Mouse (Mus musculus) forebrain, embryonic 14.5 days (tissue): ENCODE results near the gene Pah. TPM values are rescaled to one million over a fixed set of nuclear protein-coding genes. Genes with fewer than 3 reads are reported as not detected.

Experiments used
- ATAC-seq: fragments of 200-750 bp; cut with Nextera tagmentation; 2 replicates; pipeline ENCODE4 v1.8.0; 2017; ENCODE audit warnings: mild to moderate bottlenecking, moderate library complexity
- DNase-seq: peaks from one replicate; pipeline ENCODE4 v3.0.0-alpha.2; 2015; ENCODE audit warnings: low spot score
- H3K27ac ChIP-seq: fragments of 300-500 bp; sonication (generic); 2 replicates; pipeline ENCODE4 v1.5.1; 2014; ENCODE audit warnings: low read depth, mild to moderate bottlenecking, control low read depth, low read length, moderate library complexity
- H3K27me3 ChIP-seq: fragments of 300-500 bp; sonication (generic); replicated peaks from 2 replicates; pipeline ENCODE4 v1.6.1; 2014; ENCODE audit warnings: low read length, control low read depth, mixed read lengths; ENCODE audit not compliant: control insufficient read depth, insufficient read depth
- H3K36me3 ChIP-seq: fragments of 300-500 bp; sonication (generic); 2 replicates; pipeline ENCODE4 v1.6.1; 2014; ENCODE audit warnings: low read length, control low read depth; ENCODE audit not compliant: control insufficient read depth, insufficient read depth
- H3K4me1 ChIP-seq: fragments of 300-500 bp; sonication (generic); 2 replicates; pipeline ENCODE4 v1.6.1; 2014; ENCODE audit warnings: antibody characterized with exemption, low read length, control low read depth; ENCODE audit not compliant: control insufficient read depth, insufficient read depth
- H3K4me2 ChIP-seq: fragments of 300-500 bp; sonication (generic); 2 replicates; pipeline ENCODE4 v1.6.1; 2014; ENCODE audit warnings: mild to moderate bottlenecking, control low read depth, low read length
- H3K4me3 ChIP-seq: fragments of 300-500 bp; sonication (generic); 2 replicates; pipeline ENCODE4 v1.5.1; 2014; ENCODE audit warnings: low read depth, low read length, control low read depth
- H3K9ac ChIP-seq: fragments of 300-500 bp; sonication (generic); 2 replicates; pipeline ENCODE4 v1.6.1; 2014; ENCODE audit warnings: mild to moderate bottlenecking, low read length, control low read depth, moderate library complexity
- H3K9me3 ChIP-seq: fragments of 300-500 bp; sonication (generic); replicated peaks from 2 replicates; pipeline ENCODE4 v1.6.1; 2016; ENCODE audit warnings: low read length, control low read depth, mixed read lengths; ENCODE audit not compliant: control insufficient read depth
- WGBS: fragments of 180-500 bp; shearing (Covaris S2); extraction: QIAGEN DNeasy Blood & Tissue Kit; methylation state at CpG from one replicate; pipeline ENCODE4 v1.1.7; 2014; 5-methylcytosine and 5-hydroxymethylcytosine counted together
- polyA plus RNA-seq: library from polyadenylated mRNA; unstranded; fragments of >200 nt; fragmentation: Nextera tagmentation; extraction: Ambion mirVana; gene quantifications from 2 replicates; pipeline ENCODE4 v1.2.1, GENCODE M21; 2014

Pah gene
- polyA plus RNA-seq, 1 experiment from 2014 or later, result not detected

GRCm38 (mm10) chr10:87489246-87490009 is 32.2 kb upstream of the Pah start:
- H3K4me1 ChIP-seq, result peaks cover 32% of the 10 kb centered on the region
- H3K27me3 ChIP-seq, result no peaks in the 10 kb centered on the region
- peak overlapping the region; percentile 5; the same call in 1 of the 2 replicates for H3K4me3 ChIP-seq
- H3K9me3 ChIP-seq, result no peaks in the 10 kb centered on the region
- H3K9ac ChIP-seq, result peak overlapping the region; percentile 40
- no peaks in the 10 kb centered on the region for H3K36me3 ChIP-seq
- peak; percentile 49 for ATAC-seq
- DNase-seq, result peak; percentile 98
- peak overlapping the region; percentile 73 for H3K27ac ChIP-seq
- WGBS, result under 1% methylated on average over 18 of the region's 18 CpGs
- H3K4me2 ChIP-seq, result peak overlapping the region; percentile 42

GRCm38 (mm10) chr10:87490328-87490727 is 31.3 kb upstream of the Pah start:
- peak overlapping the region; percentile 0; the same call in 1 of the 2 replicates for H3K9ac ChIP-seq
- DNase-seq, result peak; percentile 52
- WGBS, result 0% methylated on average over 2 of the region's 2 CpGs

DNA sequence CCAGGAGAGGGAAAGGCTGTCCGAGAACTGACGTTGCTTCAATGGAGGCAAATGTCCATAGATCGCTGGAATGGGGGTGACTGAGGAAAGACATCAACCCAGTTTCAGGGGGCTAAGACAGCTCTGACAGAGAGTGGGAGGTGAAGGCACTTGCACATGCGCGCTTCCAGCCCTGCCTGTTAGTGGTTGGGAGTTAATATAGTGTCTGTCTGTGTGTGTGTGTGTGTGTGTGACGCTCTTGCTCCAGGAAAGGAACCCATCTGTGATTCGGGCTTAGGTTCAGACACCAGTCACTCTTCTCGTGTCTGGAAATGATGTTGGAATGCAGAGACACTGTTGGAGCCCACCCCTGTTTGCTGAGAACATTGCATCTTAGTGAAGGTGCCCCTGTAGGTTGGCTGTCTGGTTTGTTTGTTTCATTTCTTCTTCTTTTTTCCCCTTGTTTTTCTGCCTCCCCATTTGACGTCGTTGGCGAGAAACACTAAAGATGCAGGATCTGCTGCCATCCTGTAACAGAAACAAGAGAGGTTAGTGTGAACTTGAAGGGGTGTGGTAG is 30.0 kb upstream of the Pah start:
- Histone ChIP-seq H3K9ac (peak overlapping the region; percentile 89), H3K27ac (peak overlapping the region; percentile 89; the same call in 1 of the 2 replicates), H3K36me3 (no peaks in the 10 kb centered on the region), H3K4me3 (peak overlapping the region; percentile 87), H3K27me3 (no peaks in the 10 kb centered on the region; the same call in 1 of the 2 replicates), H3K4me2 (peak overlapping the region; percentile 70), H3K4me1 (peaks cover 25% of the 10 kb centered on the region), H3K9me3 (no peaks in the 10 kb centered on the region)
- ATAC-seq (no peak), DNase-seq (peak; percentile 81)
- 4% methylated on average over 11 of the region's 11 CpGs for WGBS

More at GRCm38 (mm10) chr10:87490328-87490727, 31.3 kb upstream of the Pah start:
- Histone ChIP-seq H3K36me3 (no peaks in the 10 kb centered on the region), H3K27me3 (no peaks in the 10 kb centered on the region; the same call in 1 of the 2 replicates), H3K9me3 (no peaks in the 10 kb centered on the region), H3K27ac (peak overlapping the region; percentile 74), H3K4me1 (peaks cover 32% of the 10 kb centered on the region), H3K4me3 (peak overlapping the region; percentile 87), H3K4me2 (peak overlapping the region; percentile 70)
- ATAC-seq, result no peak

DNA sequence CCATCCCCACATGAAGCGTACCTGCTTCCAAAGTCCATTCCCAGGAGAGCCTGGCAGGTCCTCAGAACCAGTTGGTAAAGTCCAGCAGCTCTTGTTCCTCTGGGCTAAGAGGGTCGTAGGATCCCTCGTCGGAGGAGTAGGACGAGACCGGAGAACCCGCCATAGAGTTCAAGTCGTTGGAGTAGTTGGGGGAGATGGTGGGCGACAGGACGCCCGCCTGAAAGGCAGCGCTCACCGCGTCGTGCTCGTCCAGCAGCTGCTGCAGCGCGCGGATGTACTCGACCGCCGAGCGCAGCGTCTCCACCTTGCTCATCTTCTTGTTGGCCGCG is 29.3 kb upstream of the Pah start:
- Histone ChIP-seq H3K4me1 (peaks cover 25% of the 10 kb centered on the region), H3K9me3 (no peaks in the 10 kb centered on the region)

DNA sequence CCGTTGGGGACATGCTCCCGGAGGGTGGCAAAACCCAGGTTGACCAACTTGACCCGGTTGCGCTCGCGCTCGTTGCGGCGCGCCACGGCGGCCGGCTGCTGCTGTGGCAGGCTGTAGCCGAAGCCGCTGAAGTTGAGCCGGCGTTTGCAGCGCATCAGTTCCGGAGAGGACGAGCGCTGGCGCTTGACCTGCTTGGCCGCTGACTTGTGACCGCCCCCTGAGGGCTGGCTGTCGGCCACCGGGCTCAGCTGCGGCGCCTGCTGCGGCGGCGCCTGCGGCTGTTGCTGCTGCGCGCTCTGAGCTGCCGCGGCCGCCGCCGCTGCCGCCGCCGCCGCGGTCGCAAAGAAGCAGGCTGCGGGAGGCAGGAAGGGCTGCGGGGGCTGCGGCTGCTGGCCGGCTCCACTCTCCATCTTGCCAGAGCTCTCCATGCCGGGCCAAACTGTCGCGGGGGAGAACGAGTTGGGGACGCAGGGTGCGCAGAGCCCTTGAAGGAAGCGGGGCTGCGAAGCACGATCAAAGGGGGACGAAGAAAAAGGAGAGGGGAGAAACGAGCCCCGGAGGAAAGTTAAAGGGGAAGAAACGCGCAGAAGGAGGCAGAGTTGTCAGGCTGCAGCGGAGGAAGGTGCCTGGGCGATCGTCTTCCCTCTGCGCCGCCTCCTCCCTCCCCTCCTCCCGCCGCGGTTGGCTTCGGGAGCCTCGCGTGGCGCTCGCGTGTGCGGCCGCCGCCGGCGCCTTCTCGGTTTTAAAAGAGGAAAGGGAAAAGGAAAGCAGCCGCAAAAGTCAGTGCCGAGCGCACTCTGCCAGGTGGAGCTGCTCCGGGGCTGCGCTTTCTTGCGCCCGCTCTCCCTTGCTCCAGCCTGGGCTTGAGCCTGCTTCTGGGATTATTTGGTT is 28.7 kb upstream of the Pah start:
- Histone ChIP-seq H3K27ac (peak overlapping the region; percentile 89), H3K9me3 (peaks cover 2% of the 10 kb centered on the region; the same call in 1 of the 2 replicates), H3K9ac (peak overlapping the region; percentile 89), H3K4me1 (peaks cover 24% of the 10 kb centered on the region), H3K4me3 (peak overlapping the region; percentile 87), H3K27me3 (no peaks in the 10 kb centered on the region; the same call in 1 of the 2 replicates), H3K36me3 (no peaks in the 10 kb centered on the region), H3K4me2 (peak overlapping the region; percentile 70)
- ATAC-seq (peak; percentile 10; the same call in 1 of the 2 replicates), DNase-seq (peak; percentile 78)
- under 1% methylated on average over 62 of the region's 90 CpGs for WGBS

More for the DNA sequence above, 29.3 kb upstream of the Pah start:
- DNase-seq (peak; percentile 43), ATAC-seq (no peak)
- H3K36me3 ChIP-seq, result no peaks in the 10 kb centered on the region
- peak overlapping the region; percentile 89 for H3K9ac ChIP-seq
- peak overlapping the region; percentile 89 for H3K27ac ChIP-seq
- WGBS, result 0% methylated on average over 26 of the region's 26 CpGs
- H3K27me3 ChIP-seq, result no peaks in the 10 kb centered on the region; the same call in 1 of the 2 replicates
- peak overlapping the region; percentile 87 for H3K4me3 ChIP-seq
- peak overlapping the region; percentile 70 for H3K4me2 ChIP-seq

DNA sequence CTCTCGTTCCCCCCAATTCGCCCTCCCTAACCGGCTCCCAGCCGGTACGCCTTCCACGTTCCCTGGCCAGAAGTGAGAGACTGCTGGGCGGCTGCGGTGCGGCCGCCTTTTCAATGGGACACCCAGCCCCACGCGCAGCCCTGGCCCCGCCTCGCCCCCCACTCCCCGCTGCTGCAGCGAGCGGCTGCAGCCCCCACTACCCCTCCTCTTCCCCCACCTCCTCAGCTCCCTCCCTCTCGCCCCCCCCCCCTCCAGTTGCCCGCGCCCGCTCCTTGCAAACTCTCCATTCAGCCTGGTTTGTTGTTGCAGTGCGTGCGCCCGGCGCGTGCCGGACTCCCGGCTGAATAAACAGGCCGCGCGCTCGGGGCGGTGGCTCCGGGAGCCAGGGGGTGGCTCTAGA is 28.0 kb upstream of the Pah start, which contains the start of gene Ascl1:
Gene Ascl1, minus strand, starts transcription at position 85 of the 400 bp plus-strand sequence.
- H3K27ac ChIP-seq, result peak within 1 kb of the TSS; percentile 89
- H3K27me3 ChIP-seq, result no peaks in the 10 kb centered on the region; the same call in 1 of the 2 replicates
- peaks cover 3% of the 10 kb centered on the region; the same call in 1 of the 2 replicates for H3K9me3 ChIP-seq
- DNase-seq (peak; percentile 88), ATAC-seq (peak; percentile 57)
- peak within 1 kb of the TSS; percentile 70 for H3K4me2 ChIP-seq
- peak within 1 kb of the TSS; percentile 89 for H3K9ac ChIP-seq
- WGBS, result under 1% methylated on average over 33 of the region's 34 CpGs
- H3K4me1 ChIP-seq, result peaks cover 19% of the 10 kb centered on the region
- H3K4me3 ChIP-seq, result peak within 1 kb of the TSS; percentile 87
- H3K36me3 ChIP-seq, result no peaks in the 10 kb centered on the region

GRCm38 (mm10) chr10:87494176-87494575 is 27.4 kb upstream of the Pah start:
- Histone ChIP-seq H3K4me3 (peak overlapping the region; percentile 87), H3K9ac (peak overlapping the region; percentile 89; the same call in 1 of the 2 replicates), H3K36me3 (no peaks in the 10 kb centered on the region), H3K4me2 (peak overlapping the region; percentile 70), H3K27ac (no peak overlapping the region; the same call in 1 of the 2 replicates), H3K27me3 (no peaks in the 10 kb centered on the region; the same call in 1 of the 2 replicates), H3K4me1 (peaks cover 19% of the 10 kb centered on the region), H3K9me3 (peaks cover 3% of the 10 kb centered on the region; the same call in 1 of the 2 replicates)
- DNase-seq (peak; percentile 36), ATAC-seq (no peak)
- WGBS, result 1% methylated on average over 4 of the region's 4 CpGs

DNA sequence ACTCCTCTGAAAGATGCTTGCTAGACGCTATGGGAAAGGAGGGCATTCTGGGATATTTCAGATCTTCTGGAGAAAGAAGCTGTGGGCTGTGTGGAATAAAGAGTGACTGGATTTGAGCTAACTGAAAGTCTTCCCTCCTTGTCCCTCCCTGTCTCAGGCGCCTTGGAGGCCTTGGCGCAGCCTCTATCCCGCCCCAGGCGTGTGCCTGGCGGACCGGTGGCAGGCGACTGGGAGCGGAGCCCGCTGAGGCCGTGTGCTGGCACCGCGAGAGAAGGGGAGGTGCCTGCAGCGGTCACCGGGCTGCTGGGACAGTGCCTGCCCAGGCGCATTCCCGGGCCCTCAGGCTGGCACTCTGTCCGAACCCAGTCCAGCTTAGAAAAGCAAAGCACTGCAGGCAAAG is 27.0 kb upstream of the Pah start:
- DNase-seq, result peak; percentile 80
- Histone ChIP-seq H3K4me3 (peak overlapping the region; percentile 87), H3K27me3 (no peaks in the 10 kb centered on the region; the same call in 1 of the 2 replicates), H3K36me3 (no peaks in the 10 kb centered on the region), H3K4me1 (peaks cover 19% of the 10 kb centered on the region), H3K9me3 (peaks cover 3% of the 10 kb centered on the region; the same call in 1 of the 2 replicates), H3K9ac (peak overlapping the region; percentile 52; the same call in 1 of the 2 replicates), H3K27ac (peak overlapping the region; percentile 45), H3K4me2 (peak overlapping the region; percentile 70)
- WGBS, result 0% methylated on average over 18 of the region's 18 CpGs
- peak; percentile 47 for ATAC-seq
